Mouse (Mus musculus) kidney, embryonic 16.5 days (tissue): Measurements from ENCODE around the gene Rnf167. TPM values are rescaled to one million over a fixed set of nuclear protein-coding genes. Genes with fewer than 3 reads are reported as not detected.
A peak's percentile ranks its signal among the peaks of the same experiment; 100 is the strongest.

Source experiments
- ATAC-seq: fragments of 200-750 bp; cut with Nextera tagmentation; 2 replicates; pipeline ENCODE4 v1.8.0; 2017; ENCODE audit warnings: moderate TSS enrichment; ENCODE audit not compliant: low FRiP score, low TSS enrichment
- H3K27ac ChIP-seq: fragments of 300-500 bp; sonication (generic); 2 replicates; pipeline ENCODE4 v1.5.1; 2014; ENCODE audit warnings: low read length
- H3K27me3 ChIP-seq: fragments of 300-500 bp; sonication (generic); 2 replicates; pipeline ENCODE4 v1.6.1; 2014; ENCODE audit warnings: low read length, control low read depth, mixed read lengths; ENCODE audit not compliant: insufficient read depth
- H3K36me3 ChIP-seq: fragments of 300-500 bp; sonication (generic); 2 replicates; pipeline ENCODE4 v1.6.1; 2014; ENCODE audit warnings: low read length, control low read depth, mixed read lengths; ENCODE audit not compliant: insufficient read depth
- H3K4me1 ChIP-seq: fragments of 300-500 bp; sonication (generic); 2 replicates; pipeline ENCODE4 v1.6.1; 2014; ENCODE audit warnings: low read length, control low read depth, mixed read lengths; ENCODE audit not compliant: insufficient read depth
- H3K4me2 ChIP-seq: fragments of 300-500 bp; sonication (generic); replicated peaks from 2 replicates; pipeline ENCODE4 v1.6.1; 2014; ENCODE audit warnings: low read depth, low read length
- H3K4me3 ChIP-seq: fragments of 300-500 bp; sonication (generic); 2 replicates; pipeline ENCODE4 v1.5.1; 2014; ENCODE audit warnings: mild to moderate bottlenecking, low read length
- H3K9ac ChIP-seq: fragments of 300-500 bp; sonication (generic); replicated peaks from 2 replicates; pipeline ENCODE4 v1.6.1; 2014; ENCODE audit warnings: low read length
- H3K9me3 ChIP-seq: fragments of 300-500 bp; sonication (generic); 2 replicates; pipeline ENCODE4 v1.6.1; 2016; ENCODE audit warnings: low read length, control low read depth
- WGBS: fragments of 180-500 bp; shearing (Covaris S2); extraction: QIAGEN DNeasy Blood & Tissue Kit; methylation state at CpG from one replicate; pipeline ENCODE4 v1.1.7; 2014; 5-methylcytosine and 5-hydroxymethylcytosine counted together
- polyA plus RNA-seq: library from polyadenylated mRNA; unstranded; fragments of >200 nt; fragmentation: Nextera tagmentation; extraction: Ambion mirVana; gene quantifications from 2 replicates; pipeline ENCODE4 v1.2.1, GENCODE M21; 2015

Rnf167 gene
- polyA plus RNA-seq, 1 experiment from 2014 or later: 130 TPM

DNA sequence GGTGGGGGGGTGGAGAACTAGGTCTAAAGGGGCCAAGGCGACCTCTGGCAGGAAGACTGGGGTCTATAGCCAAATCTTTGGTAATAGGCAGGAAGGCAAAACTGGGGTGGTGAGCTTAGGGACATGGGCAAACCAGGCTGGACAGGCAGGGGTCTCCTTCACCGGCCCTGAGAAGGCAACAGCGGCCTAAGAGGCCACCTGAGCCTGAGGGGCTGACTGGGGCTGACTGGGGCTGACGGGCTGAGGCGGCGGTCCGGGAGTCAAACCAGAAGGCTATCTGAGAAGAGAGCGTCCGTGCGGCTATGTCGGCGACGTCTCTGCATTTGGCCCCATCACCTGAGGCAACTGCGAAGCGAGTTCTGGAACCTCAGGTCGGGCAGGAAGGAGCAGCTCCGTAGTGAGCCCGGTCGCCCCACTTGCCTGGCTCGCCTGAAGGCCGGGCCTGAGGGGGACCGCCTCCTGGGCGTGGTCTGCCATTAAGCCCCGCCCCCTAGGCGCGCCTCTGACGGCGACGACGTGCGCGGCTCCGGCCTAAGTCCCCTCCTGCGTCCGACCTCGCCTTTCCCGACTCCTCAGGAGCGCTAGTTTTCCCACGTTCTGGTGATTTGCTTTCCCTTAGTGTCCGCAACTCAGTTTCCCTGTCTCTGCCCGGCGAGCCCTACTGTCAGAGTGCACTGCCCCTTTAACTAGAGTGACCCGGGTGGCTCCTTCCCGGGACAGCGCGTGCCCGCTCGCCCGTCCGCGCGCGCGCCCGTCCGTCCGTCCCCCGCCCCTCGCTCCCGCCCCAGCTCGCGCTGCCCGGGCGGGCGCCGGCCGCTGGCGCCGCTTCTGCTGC is 52.9 kb downstream of the Rnf167 start, which contains the start of the genes Inca1 and Kif1c:
TSS of gene Inca1 (minus strand) at position 434 of the 835 bp plus-strand sequence.
TSS of gene Kif1c (plus strand) at position 827 of the 835 bp plus-strand sequence.
- ATAC-seq: peak; percentile 93
- WGBS: 2% methylated on average over 65 of the region's 69 CpGs
- H3K27me3 ChIP-seq: no peaks in the 10 kb centered on the region
- H3K9ac ChIP-seq: peak within 1 kb of the TSS; percentile 94
- H3K4me3 ChIP-seq: peak within 1 kb of the TSS; percentile 96
- H3K4me1 ChIP-seq: peaks cover 19% of the 10 kb centered on the region
- peak within 1 kb of the TSS; percentile 97 for H3K27ac ChIP-seq
- peak within 1 kb of the TSS; percentile 74 for H3K4me2 ChIP-seq
- no peaks in the 10 kb centered on the region for H3K9me3 ChIP-seq
- H3K36me3 ChIP-seq: peaks cover 16% of the 10 kb centered on the region; the same call in 1 of the 2 replicates

GRCm38 (mm10) chr11:70700613-70701012 is 53.6 kb downstream of the Rnf167 start:
- Histone ChIP-seq H3K9ac (peak overlapping the region; percentile 94), H3K4me2 (peak overlapping the region; percentile 74), H3K9me3 (no peaks in the 10 kb centered on the region), H3K27ac (peak overlapping the region; percentile 97), H3K4me1 (peaks cover 19% of the 10 kb centered on the region), H3K4me3 (peak overlapping the region; percentile 96), H3K27me3 (no peaks in the 10 kb centered on the region), H3K36me3 (peaks cover 21% of the 10 kb centered on the region; the same call in 1 of the 2 replicates)
- under 1% methylated on average over 34 of the region's 34 CpGs for WGBS
- ATAC-seq: peak; percentile 46

Other genes with a start within 250 kb of the Rnf167 start
- 40.3 and 41.9 TPM in 2 replicates for gene Pelp1, start 237.2 kb upstream of the Rnf167 start, polyA plus RNA-seq
- gene Arrb2, start 214.6 kb upstream of the Rnf167 start, polyA plus RNA-seq: 15.3 and 19.0 TPM in 2 replicates
- gene Med11, start 195.3 kb upstream of the Rnf167 start, polyA plus RNA-seq: 43.9 and 46.3 TPM in 2 replicates
- gene Zmynd15, start 187.8 kb upstream of the Rnf167 start, polyA plus RNA-seq: 1.4 and 1.5 TPM in 2 replicates
- gene Cxcl16, start 187.3 kb upstream of the Rnf167 start, polyA plus RNA-seq: 9.1 and 9.7 TPM in 2 replicates
- gene Tm4sf5, start 142.0 kb upstream of the Rnf167 start, polyA plus RNA-seq: 0.69 and 0.80 TPM in 2 replicates
- gene Vmo1, start 132.6 kb upstream of the Rnf167 start, polyA plus RNA-seq: 0.37 and 0.50 TPM in 2 replicates
- gene Gltpd2, start 128.0 kb upstream of the Rnf167 start, polyA plus RNA-seq: 0.51 and 0.62 TPM in 2 replicates
- gene Psmb6, start 121.9 kb upstream of the Rnf167 start, polyA plus RNA-seq: 789 and 872 TPM in 2 replicates
- not detected in 2 replicates for gene Gm40193, start 114.3 kb upstream of the Rnf167 start, polyA plus RNA-seq
- gene Pld2, start 107.2 kb upstream of the Rnf167 start, polyA plus RNA-seq: 8.5 and 8.8 TPM in 2 replicates
- gene Mink1, start 84.4 kb upstream of the Rnf167 start, polyA plus RNA-seq: 15.9 and 17.4 TPM in 2 replicates
- gene 4930544D05Rik, start 31.4 kb upstream of the Rnf167 start, polyA plus RNA-seq: not detected in 2 replicates
- gene Chrne, start 28.0 kb upstream of the Rnf167 start, polyA plus RNA-seq: 0.19 TPM in 1 of 2 replicates, not detected in the other
- 0.11 and 0.21 TPM in 2 replicates for gene Gp1ba, start 8.1 kb upstream of the Rnf167 start, polyA plus RNA-seq
- gene Slc25a11, start 244 bp downstream of the Rnf167 start, polyA plus RNA-seq: 229 and 235 TPM in 2 replicates
- 1,671 and 1,948 TPM in 2 replicates for gene Pfn1, start 7.4 kb downstream of the Rnf167 start, polyA plus RNA-seq
- 23.1 and 28.0 TPM in 2 replicates for gene Eno3, start 10.0 kb downstream of the Rnf167 start, polyA plus RNA-seq
- gene Spag7, start 22.2 kb downstream of the Rnf167 start, polyA plus RNA-seq: 206 and 209 TPM in 2 replicates
- 12.7 and 17.0 TPM in 2 replicates for gene Camta2, start 40.9 kb downstream of the Rnf167 start, polyA plus RNA-seq
- 1.3 and 1.6 TPM in 2 replicates for gene Inca1, start 52.9 kb downstream of the Rnf167 start, polyA plus RNA-seq
- gene Kif1c, start 53.3 kb downstream of the Rnf167 start, polyA plus RNA-seq: 2.5 and 3.5 TPM in 2 replicates
- 8.6 and 8.7 TPM in 2 replicates for gene Zfp3, start 117.0 kb downstream of the Rnf167 start, polyA plus RNA-seq
- 0.20 and 0.22 TPM in 2 replicates for gene Scimp, start 165.4 kb downstream of the Rnf167 start, polyA plus RNA-seq
- 29.5 and 31.6 TPM in 2 replicates for gene Rabep1, start 197.5 kb downstream of the Rnf167 start, polyA plus RNA-seq